Mouse (Mus musculus) heart, embryonic 12.5 days (tissue): Measurements from ENCODE around the gene Dpep1. TPM values are rescaled to one million over a fixed set of nuclear protein-coding genes. Genes with fewer than 3 reads are reported as not detected.
"Not testable (repeated sequence)": the region's sequence is repeated elsewhere in the genome, so short reads cannot be mapped to it uniquely, and the experiment has no call there.

Experiments used
- ATAC-seq: fragments of 200-750 bp; cut with Nextera tagmentation; 2 replicates; pipeline ENCODE4 v1.8.0; 2017; ENCODE audit warnings: moderate TSS enrichment, moderate library complexity; ENCODE audit not compliant: insufficient number of reproducible peaks, low FRiP score
- H3K27ac ChIP-seq: fragments of 300-500 bp; sonication (generic); 2 replicates; pipeline ENCODE4 v1.5.1; 2016; ENCODE audit warnings: mild to moderate bottlenecking, moderate library complexity; ENCODE audit not compliant: poor library complexity, severe bottlenecking
- H3K27me3 ChIP-seq: fragments of 300-500 bp; sonication (generic); replicated peaks from 2 replicates; pipeline ENCODE4 v1.6.1; 2016; ENCODE audit warnings: mild to moderate bottlenecking, moderate library complexity
- H3K36me3 ChIP-seq: fragments of 300-500 bp; sonication (generic); 2 replicates; pipeline ENCODE4 v1.6.1; 2016; ENCODE audit warnings: mild to moderate bottlenecking, moderate library complexity
- H3K4me1 ChIP-seq: fragments of 300-500 bp; sonication (generic); replicated peaks from 2 replicates; pipeline ENCODE4 v1.6.1; 2016; ENCODE audit warnings: mild to moderate bottlenecking
- H3K4me2 ChIP-seq: fragments of 300-500 bp; sonication (generic); 2 replicates; pipeline ENCODE4 v1.6.1; 2016; ENCODE audit warnings: mild to moderate bottlenecking, moderate library complexity
- H3K4me3 ChIP-seq: fragments of 300-500 bp; sonication (generic); 2 replicates; pipeline ENCODE4 v1.5.1; 2016; ENCODE audit warnings: mild to moderate bottlenecking
- H3K9ac ChIP-seq: fragments of 300-500 bp; sonication (generic); 2 replicates; pipeline ENCODE4 v1.6.1; 2016; ENCODE audit warnings: mild to moderate bottlenecking, moderate library complexity
- H3K9me3 ChIP-seq: fragments of 300-500 bp; sonication (generic); replicated peaks from 2 replicates; pipeline ENCODE4 v1.6.1; 2016; ENCODE audit warnings: mild to moderate bottlenecking, moderate library complexity
- WGBS: fragments of 180-500 bp; shearing (Covaris S2); methylation state at CpG from one replicate; pipeline ENCODE4 v1.1.7; 2016; 5-methylcytosine and 5-hydroxymethylcytosine counted together
- polyA plus RNA-seq: library from polyadenylated mRNA; unstranded; fragments of >200 nt; fragmentation: Nextera tagmentation; extraction: Ambion mirVana; gene quantifications from 2 replicates; pipeline ENCODE4 v1.2.1, GENCODE M21; 2016

The Dpep1 gene
- polyA plus RNA-seq, 1 experiment from 2014 or later: 2.8 TPM

GRCm38 (mm10) chr8:123212321-123213117, 26.5 kb downstream of the Dpep1 start, which contains the start of the genes Chmp1a and Spata33:
Gene Chmp1a (minus strand): TSS chr8:123212763.
Gene Spata33 (plus strand): TSS chr8:123212832.
- peaks cover 31% of the 10 kb centered on the region for H3K36me3 ChIP-seq
- peak within 1 kb of the TSS; percentile 98 for H3K4me3 ChIP-seq
- H3K9ac ChIP-seq: peak within 1 kb of the TSS; percentile 98
- H3K27ac ChIP-seq: peak within 1 kb of the TSS; percentile 36; the same call in 1 of the 2 replicates
- under 1% methylated on average over 73 of the region's 76 CpGs for WGBS
- peaks cover 24% of the 10 kb centered on the region for H3K4me1 ChIP-seq
- no peaks in the 10 kb centered on the region for H3K27me3 ChIP-seq
- no peaks in the 10 kb centered on the region for H3K9me3 ChIP-seq
- H3K4me2 ChIP-seq: peak within 1 kb of the TSS; percentile 92
- peak; percentile 95 for ATAC-seq

- Histone ChIP-seq H3K9me3 (no peaks in the 10 kb centered on the region), H3K36me3 (peaks cover 24% of the 10 kb centered on the region), H3K9ac (peak overlapping the region; percentile 98), H3K27ac (peak overlapping the region; percentile 36; the same call in 1 of the 2 replicates), H3K4me3 (peak overlapping the region; percentile 98), H3K4me1 (peaks cover 24% of the 10 kb centered on the region), H3K27me3 (no peaks in the 10 kb centered on the region), H3K4me2 (peak overlapping the region; percentile 92)
- ATAC-seq: no peak
- WGBS: 20% methylated on average over 22 of the region's 22 CpGs
Observed at GRCm38 (mm10) chr8:123213118-123213772, 27.2 kb downstream of the Dpep1 start.

GRCm38 (mm10) chr8:123215430-123215829, 29.4 kb downstream of the Dpep1 start:
- Histone ChIP-seq H3K27me3 (0 out of 2 replicates have a peak, but pooled peaks cover 3% of the 10 kb centered on the region), H3K9ac (no peak overlapping the region), H3K27ac (no peak overlapping the region), H3K4me3 (no peak overlapping the region), H3K4me1 (peaks cover 24% of the 10 kb centered on the region), H3K9me3 (no peaks in the 10 kb centered on the region), H3K4me2 (no peak overlapping the region), H3K36me3 (0 out of 2 replicates have a peak, but pooled peaks cover 2% of the 10 kb centered on the region)
- 31% methylated on average over 3 of the region's 3 CpGs for WGBS
- ATAC-seq: no peak

- Histone ChIP-seq H3K27me3 (0 out of 2 replicates have a peak, but pooled peaks cover 3% of the 10 kb centered on the region), H3K9me3 (no peaks in the 10 kb centered on the region), H3K36me3 (no peaks in the 10 kb centered on the region), H3K27ac (no peak overlapping the region), H3K9ac (no peak overlapping the region), H3K4me1 (peaks cover 11% of the 10 kb centered on the region), H3K4me2 (no peak overlapping the region), H3K4me3 (no peak overlapping the region)
- no peak for ATAC-seq
- 74% methylated on average over 1 of the region's 1 CpGs for WGBS
Observed at GRCm38 (mm10) chr8:123220917-123221316, 34.9 kb downstream of the Dpep1 start.

- Histone ChIP-seq H3K9me3 (no peaks in the 10 kb centered on the region), H3K27me3 (0 out of 2 replicates have a peak, but pooled peaks cover 3% of the 10 kb centered on the region), H3K36me3 (peaks cover 31% of the 10 kb centered on the region), H3K27ac (peak within 1 kb of the TSS; percentile 83), H3K9ac (peak within 1 kb of the TSS; percentile 97), H3K4me3 (peak within 1 kb of the TSS; percentile 80), H3K4me2 (peak within 1 kb of the TSS; percentile 93), H3K4me1 (peaks cover 11% of the 10 kb centered on the region)
- ATAC-seq: peak; percentile 87
- 3% methylated on average over 59 of the region's 59 CpGs for WGBS
Observed at GRCm38 (mm10) chr8:123224278-123225266, 38.5 kb downstream of the Dpep1 start, which contains the start of gene Cdk10. Gene Cdk10 (plus strand): TSS chr8:123224842.

- Histone ChIP-seq H3K36me3 (peaks cover 37% of the 10 kb centered on the region), H3K27ac (no peak overlapping the region), H3K4me1 (peaks cover 11% of the 10 kb centered on the region), H3K9me3 (no peaks in the 10 kb centered on the region), H3K27me3 (peaks cover 7% of the 10 kb centered on the region), H3K9ac (no peak overlapping the region), H3K4me2 (no peak overlapping the region), H3K4me3 (no peak overlapping the region)
- WGBS: 95% methylated on average over 1 of the region's 1 CpGs
- no peak for ATAC-seq
Observed at GRCm38 (mm10) chr8:123228416-123228815, 42.4 kb downstream of the Dpep1 start.

GRCm38 (mm10) chr8:123230326-123230725, 44.3 kb downstream of the Dpep1 start:
- ATAC-seq, H3K9ac ChIP-seq, H3K4me3 ChIP-seq, H3K27ac ChIP-seq, H3K4me2 ChIP-seq, H3K9me3 ChIP-seq: not testable (repeated sequence)
- 83% methylated on average over 11 of the region's 11 CpGs for WGBS
- peaks cover 12% of the 10 kb centered on the region for H3K4me1 ChIP-seq
- peaks cover 26% of the 10 kb centered on the region for H3K27me3 ChIP-seq
- H3K36me3 ChIP-seq: peaks cover 37% of the 10 kb centered on the region

GRCm38 (mm10) chr8:123231742-123232141, 45.7 kb downstream of the Dpep1 start:
- no peak for ATAC-seq
- Histone ChIP-seq H3K4me3 (no peak overlapping the region), H3K36me3 (peaks cover 34% of the 10 kb centered on the region), H3K27me3 (peaks cover 29% of the 10 kb centered on the region), H3K4me2 (no peak overlapping the region), H3K9me3 (no peaks in the 10 kb centered on the region), H3K4me1 (peaks cover 14% of the 10 kb centered on the region), H3K9ac (no peak overlapping the region), H3K27ac (no peak overlapping the region)
- 61% methylated on average over 5 of the region's 5 CpGs for WGBS

- ATAC-seq: no peak
- H3K9me3 ChIP-seq: no peaks in the 10 kb centered on the region
- WGBS: 32% methylated on average over 7 of the region's 7 CpGs
- peaks cover 29% of the 10 kb centered on the region for H3K27me3 ChIP-seq
- H3K4me2 ChIP-seq: no peak overlapping the region
- peaks cover 14% of the 10 kb centered on the region for H3K4me1 ChIP-seq
- H3K4me3 ChIP-seq: no peak overlapping the region
- H3K36me3 ChIP-seq: peaks cover 27% of the 10 kb centered on the region
- H3K27ac ChIP-seq: no peak overlapping the region
- no peak overlapping the region for H3K9ac ChIP-seq
Observed at GRCm38 (mm10) chr8:123232553-123232952, 46.5 kb downstream of the Dpep1 start.

- 56% methylated on average over 13 of the region's 13 CpGs for WGBS
- H3K4me2 ChIP-seq: no peak overlapping the region
- H3K9ac ChIP-seq: no peak overlapping the region
- H3K27ac ChIP-seq: no peak overlapping the region
- no peaks in the 10 kb centered on the region for H3K9me3 ChIP-seq
- no peak overlapping the region for H3K4me3 ChIP-seq
- peaks cover 14% of the 10 kb centered on the region for H3K4me1 ChIP-seq
- ATAC-seq: no peak
- H3K27me3 ChIP-seq: peaks cover 29% of the 10 kb centered on the region
- peaks cover 19% of the 10 kb centered on the region for H3K36me3 ChIP-seq
Observed at GRCm38 (mm10) chr8:123233300-123233699, 47.3 kb downstream of the Dpep1 start.
